Mouse (Mus musculus): ENCODE measurements around the gene Dnajc7. TPM values are rescaled to one million over a fixed set of nuclear protein-coding genes. Genes with fewer than 3 reads are reported as not detected.
"Not testable (repeated sequence)": the region's sequence is repeated elsewhere in the genome, so short reads cannot be mapped to it uniquely, and the experiment has no call there.

Gene Dnajc7
- total RNA-seq (2021), result 100 to 1,000 TPM; 215 to 247 TPM

DNA sequence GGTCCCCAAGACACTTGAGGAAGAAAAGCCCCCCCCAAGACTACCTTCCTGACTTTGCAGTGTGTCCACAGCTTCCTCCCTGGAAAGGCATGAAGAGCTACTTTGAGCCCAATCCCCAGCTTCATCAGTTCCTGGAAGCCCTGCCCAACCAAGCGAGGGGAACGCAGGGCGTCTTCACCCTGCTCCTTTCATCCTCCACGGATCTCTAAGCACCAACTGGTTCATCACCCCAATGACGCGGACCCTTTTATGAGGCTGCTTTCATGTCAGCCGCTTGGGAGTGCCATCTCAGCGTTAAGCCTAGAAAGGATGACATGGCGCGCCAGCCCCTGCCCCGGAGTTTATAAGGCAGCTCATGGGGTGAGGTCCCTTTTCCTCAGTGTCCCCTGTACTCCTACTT, at the start of gene Dnajc7:
Gene Dnajc7 (minus strand): TSS at position 187 of the 400 bp plus-strand sequence.
- intact Hi-C loops (cut with DNase I), result loop anchor here (1.0 kb wide), 1 partner anchor 45 kb away; no protein-coding TSS in a partner anchor
- DNase-seq (ENCODE audit: low spot score in 2 of 2), result no peak

DNA sequence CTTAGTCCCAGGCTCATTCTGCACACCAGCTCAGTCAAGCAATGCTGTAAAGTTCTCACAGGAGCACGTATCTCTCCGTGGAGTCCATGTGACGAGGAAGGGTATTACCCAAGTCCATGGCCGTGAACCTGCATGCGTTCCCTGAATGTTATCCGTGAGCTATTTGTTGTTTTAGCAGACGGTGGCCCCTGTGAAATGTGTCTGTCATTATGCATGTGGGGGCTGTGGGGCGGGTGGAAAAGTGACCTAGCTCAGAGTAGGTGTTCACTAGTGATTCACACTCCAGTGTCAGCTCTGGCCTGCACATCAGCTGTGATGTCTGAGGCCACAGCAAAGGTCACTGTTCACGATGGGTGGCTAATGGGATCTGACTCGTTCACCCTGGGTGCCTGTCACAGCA, 39.8 kb upstream of the Dnajc7 start:
- no peak for DNase-seq (ENCODE audit: low spot score in 2 of 2)
- intact Hi-C loops (cut with DNase I), result no loop called here

DNA sequence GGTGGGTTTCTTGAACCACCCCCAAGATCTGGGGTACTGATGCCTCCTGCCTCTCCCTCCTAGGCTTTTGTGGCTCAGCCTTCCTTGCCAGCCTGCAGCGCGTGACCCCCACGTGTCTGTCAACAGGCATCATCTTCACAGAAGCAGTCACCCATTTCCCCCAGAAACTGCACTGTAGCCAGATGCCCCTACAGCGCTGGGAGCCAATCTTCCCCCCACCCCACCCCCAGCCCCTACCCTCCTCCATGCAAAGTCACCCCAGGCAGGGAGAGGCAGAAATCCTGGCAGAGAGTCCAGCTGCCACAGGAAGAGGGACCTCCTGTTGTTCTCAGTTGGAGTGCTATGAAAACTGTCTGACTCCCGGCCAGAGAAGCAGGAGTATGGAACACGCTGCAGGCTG, 36.5 kb upstream of the Dnajc7 start:
- intact Hi-C loops (cut with DNase I), result no loop called here
- DNase-seq (ENCODE audit: low spot score in 2 of 2), result no peak

DNA sequence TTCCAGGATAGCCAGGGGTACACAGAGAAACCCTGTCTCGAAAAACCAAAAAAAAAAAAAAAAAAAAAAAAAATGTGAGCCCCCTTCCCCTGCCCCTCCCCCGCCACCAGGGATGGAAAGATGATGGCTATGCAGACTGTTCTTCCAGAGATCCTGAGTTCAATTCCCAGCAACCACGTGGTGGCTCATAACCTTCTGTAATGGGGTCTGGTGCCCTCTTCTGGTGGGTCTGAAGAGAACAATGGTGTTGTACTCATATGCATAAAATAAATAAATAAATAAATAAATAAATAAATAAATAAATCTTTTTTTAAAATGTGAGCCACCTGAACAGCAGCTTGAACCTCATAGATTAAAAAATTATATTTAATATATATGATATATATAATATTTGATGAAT, 35.6 kb upstream of the Dnajc7 start:
- DNase-seq (ENCODE audit: low spot score in 2 of 2); intact Hi-C loops (cut with DNase I): not testable (repeated sequence)

DNA sequence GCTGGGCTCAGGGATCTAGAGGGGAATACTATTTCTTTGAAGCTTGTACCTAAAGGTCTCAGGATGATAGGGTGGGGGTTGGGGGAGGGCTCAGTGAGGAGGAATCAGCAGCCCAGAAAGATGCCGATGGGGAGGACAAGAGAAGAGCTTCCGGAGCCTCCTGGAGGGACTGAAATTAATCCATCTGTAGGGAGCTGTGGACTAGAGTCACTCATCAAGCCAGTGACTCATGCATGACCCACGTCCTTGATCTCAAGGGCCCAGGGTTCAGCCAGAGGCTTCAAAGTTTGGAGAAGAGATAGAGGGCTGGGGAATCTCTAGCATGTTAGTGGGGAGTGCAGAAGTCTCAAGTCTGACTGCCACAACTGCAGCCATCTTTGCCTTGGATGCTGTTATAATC, 31.8 kb upstream of the Dnajc7 start:
- intact Hi-C loops (cut with DNase I), result no loop called here

DNA sequence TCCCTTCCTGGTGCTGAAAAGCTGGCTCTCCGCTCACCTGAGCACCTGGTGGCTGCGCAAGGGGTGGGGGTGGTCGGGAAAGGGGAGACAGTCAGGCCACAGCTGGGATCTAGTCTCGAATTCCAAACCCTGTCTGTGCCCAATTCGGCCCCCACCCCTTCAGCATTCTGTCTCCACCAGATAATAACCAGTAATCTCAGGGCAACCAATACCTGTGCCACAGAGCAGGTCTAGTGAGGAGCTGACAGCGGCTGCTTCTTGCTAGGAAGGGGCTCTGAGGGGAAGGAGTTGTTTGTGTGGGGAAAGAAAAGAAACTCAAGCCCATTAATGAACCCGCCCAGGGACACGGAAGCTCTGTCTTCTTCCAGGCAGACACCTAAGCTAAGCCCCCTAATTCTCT, 31.2 kb upstream of the Dnajc7 start:
- no peak for DNase-seq (ENCODE audit: low spot score in 2 of 2)
- intact Hi-C loops (cut with DNase I), result no loop called here

More for the DNA sequence above, 31.8 kb upstream of the Dnajc7 start:
- no peak for DNase-seq (ENCODE audit: low spot score in 2 of 2)

DNA sequence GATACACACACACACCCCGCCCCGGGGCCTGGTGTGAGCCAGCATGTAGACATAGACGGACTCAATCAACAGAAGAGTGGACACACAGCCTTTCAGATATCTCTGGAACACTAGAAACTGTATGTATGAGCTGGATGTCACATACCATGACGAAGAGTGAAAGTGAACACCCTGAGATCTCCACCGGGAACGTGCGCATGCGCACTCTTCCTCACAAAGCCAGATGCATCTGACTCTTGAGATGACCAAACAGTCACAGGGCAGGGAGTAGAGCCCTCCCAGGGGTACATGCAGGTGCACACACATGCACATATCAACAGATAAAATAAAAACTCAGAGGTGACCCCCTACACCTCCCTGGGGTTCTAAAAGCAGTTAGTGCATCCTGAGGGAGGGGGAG, 28.4 kb upstream of the Dnajc7 start:
- intact Hi-C loops (cut with DNase I), result no loop called here

DNA sequence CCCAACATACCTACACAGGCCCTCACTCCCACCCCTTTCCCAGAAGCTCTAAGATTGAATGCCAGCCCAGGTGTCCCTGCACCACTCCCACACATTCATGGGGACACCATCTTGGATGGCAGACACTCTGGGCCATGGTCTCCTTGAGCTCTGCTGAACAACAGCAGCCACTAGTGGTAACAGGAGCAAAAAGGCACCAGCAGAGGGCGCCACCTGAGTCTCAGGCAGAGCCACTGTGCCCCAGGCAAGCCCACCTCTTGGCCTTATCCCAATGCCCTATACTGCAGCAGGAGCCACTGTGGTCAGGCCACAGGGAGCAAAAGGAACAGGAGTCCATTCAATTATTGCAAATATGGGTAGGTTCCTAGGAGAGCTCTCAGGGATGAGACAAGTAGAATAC, 26.3 kb upstream of the Dnajc7 start:
- intact Hi-C loops (cut with DNase I), result no loop called here
- DNase-seq (ENCODE audit: low spot score in 2 of 2), result no peak

More for the DNA sequence above, 28.4 kb upstream of the Dnajc7 start:
- DNase-seq (ENCODE audit: low spot score in 2 of 2), result no peak

DNA sequence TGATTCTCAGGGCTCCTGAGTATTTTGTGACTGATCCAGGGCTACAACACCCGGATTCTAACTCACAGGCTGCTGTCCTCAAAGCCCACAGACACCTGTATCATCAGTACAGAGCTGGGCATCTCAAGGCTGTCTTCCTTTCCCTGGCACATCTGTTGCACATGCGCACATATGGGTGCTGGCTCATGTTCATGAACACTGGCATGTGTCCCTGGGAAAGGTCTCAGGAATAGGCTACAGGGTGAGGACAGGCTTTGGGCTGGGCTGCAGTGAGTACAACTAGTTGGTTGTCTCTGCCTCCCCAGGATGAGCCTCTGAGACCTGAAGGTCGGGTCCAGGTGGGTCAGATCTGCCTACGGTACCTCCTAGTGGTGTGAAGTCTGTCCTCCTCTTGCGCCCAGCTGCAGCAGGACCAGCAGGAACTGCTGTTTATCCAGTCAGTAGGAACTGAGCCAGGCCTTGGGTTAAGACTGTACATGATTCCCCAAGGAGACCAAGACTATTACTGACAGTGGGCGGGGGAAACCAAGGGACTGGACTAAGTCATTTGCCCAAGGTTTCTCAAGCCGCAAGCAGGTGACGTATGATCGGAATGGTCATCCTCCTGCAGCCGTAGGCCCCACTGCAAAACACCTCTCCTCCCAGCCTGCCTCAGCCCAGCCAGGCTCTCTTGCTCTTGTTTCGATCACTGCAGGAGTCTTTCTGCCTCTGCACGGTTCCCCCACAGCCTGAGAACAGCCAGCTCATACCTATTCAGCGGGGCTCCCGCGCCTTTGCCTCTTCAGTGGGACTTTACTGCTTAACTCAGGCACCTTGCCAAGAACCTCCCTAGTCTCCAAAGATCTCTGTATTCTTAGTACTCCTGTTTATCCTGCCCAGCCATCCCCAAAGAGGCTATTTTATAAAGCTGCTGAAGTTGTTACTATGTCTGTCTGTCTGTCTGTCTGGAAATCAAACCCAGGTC, 23.9 kb upstream of the Dnajc7 start:
- intact Hi-C loops (cut with DNase I), result no loop called here
- no peak for DNase-seq (ENCODE audit: low spot score in 2 of 2)

DNA sequence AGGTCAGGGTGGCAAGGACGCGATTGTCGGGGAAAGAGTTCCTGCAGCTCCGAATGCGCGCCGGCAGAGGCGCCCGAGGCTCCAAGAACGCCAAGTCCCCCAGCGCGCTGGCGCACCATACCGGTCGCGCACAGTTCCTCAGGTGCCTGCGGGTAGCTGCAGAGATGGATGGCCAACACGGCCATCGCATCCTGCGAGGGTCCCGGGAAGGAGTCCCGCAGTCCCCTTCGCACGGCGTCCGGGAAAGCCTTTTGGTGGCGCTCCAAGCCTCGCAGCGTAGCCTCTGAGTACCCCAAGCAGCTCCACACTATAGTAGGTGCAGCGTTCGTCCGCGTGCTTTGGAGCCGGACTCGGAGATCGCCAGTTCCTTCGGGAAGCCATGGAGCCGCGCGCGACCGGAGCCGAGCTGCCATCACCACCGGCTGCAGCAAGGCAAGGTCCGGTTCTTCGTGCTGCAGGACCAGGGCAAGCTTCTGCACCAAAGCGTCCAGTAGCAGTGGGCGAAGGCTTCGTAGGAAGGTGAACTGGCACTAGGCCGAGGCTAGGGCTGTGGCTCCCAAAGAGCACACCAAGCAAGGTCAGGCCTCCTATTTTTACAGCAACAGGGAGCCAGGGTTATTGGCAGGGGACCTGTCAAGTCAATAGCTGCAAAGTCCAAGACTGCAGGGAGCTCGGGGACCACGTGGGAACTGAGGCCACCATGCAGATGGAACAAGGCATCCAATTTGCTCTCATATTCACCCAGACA, 20.4 kb upstream of the Dnajc7 start:
- intact Hi-C loops (cut with DNase I), result no loop called here

DNA sequence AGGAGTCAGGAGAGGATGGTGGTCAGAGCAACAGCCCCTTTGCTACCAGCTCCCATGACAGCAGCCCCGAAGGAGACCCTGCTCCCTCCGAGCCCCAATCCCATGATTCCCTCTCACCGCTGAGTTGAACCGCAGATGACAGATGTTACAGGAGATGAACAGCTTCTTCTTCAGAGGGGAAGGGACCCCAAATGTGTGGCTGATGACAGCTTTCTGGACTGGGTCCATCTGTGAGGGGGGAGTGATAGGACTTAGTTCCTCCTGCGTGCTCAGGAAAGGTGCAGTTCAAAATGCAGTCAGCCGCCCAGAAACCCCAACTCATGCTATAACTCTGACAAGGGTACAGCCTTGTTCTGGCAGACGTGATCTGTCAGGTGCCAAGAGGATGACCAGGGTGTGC, 14.6 kb upstream of the Dnajc7 start:
- intact Hi-C loops (cut with DNase I), result no loop called here
- DNase-seq (ENCODE audit: low spot score in 2 of 2), result no peak

More for the DNA sequence above, 20.4 kb upstream of the Dnajc7 start:
- DNase-seq (ENCODE audit: low spot score in 2 of 2), result peak; percentile 57 to 69

DNA sequence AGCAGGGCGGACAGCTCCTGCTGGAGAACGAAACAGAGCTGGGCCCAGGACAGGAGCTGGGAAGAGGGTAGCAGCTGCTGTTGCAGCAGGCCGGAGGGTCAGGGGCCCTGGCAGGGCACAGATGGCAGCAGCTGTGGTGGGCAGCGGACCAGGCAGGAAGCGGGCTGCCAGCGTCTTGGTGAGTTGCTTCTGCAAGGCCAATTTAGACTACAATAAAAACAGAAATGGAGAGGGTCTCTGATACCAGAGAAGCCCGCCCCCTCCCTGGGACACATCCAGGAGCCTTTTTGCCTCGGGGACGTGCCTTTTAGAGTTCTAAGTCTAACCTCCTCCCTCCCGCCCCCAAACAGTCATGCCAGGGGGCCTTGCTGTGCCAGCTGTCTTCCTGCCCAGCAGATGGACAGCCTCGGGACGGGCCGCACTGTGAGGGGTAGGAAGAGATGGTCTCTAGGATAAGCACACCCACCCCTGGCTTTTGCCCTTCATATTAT, 8.9 kb upstream of the Dnajc7 start:
- intact Hi-C loops (cut with DNase I), result no loop called here
- no peak for DNase-seq (ENCODE audit: low spot score in 2 of 2)

DNA sequence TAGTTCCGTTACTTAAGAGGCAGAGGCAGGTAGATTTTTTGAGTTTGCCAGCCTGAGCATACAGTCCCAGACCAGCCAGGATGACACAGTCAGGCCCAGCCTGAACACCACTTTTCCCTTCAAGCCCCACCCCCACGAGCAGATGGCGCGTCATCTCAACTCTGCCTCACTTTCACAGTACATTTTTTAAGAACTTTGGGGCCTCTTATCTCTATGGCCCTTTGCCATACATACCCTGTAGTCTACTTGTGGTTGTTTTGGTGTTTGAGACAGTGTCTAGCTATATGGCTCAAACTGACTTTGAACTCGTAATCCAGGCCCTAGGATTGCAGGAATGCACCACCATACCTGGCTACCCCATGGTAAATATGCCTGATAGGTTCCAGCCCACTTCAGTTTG, 8.1 kb upstream of the Dnajc7 start:
- intact Hi-C loops (cut with DNase I), result no loop called here
- DNase-seq (ENCODE audit: low spot score in 2 of 2), result no peak

DNA sequence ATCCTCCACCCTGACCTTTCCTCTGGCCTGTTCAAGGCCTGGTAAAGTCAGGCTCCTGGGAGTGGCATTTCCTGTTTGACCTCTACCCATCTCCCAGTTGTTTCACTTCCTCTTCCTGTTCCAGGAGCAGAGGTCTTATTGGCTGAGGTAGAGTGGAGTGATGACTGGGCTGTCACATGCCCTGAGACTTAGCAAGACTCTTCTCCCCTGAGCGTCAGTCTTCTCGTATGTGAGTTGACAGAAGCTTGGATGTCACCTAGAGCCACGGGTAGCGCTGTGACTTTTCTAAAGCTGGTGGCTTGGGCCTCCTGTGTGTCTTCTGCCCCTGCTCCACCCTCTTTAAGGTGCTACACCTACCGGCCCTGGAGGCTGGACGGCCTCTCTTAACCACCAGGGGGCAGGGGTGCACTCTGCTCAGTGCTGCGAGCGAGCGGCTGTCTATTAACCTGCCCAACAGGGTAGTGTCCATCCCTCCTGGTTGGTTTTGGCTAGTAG, 6.8 kb upstream of the Dnajc7 start:
- DNase-seq (ENCODE audit: low spot score in 2 of 2), result peak; percentile 55 to 65
- intact Hi-C loops (cut with DNase I), result loop anchor here (1.0 kb wide), 1 partner anchor 69 kb away; no protein-coding TSS in a partner anchor

DNA sequence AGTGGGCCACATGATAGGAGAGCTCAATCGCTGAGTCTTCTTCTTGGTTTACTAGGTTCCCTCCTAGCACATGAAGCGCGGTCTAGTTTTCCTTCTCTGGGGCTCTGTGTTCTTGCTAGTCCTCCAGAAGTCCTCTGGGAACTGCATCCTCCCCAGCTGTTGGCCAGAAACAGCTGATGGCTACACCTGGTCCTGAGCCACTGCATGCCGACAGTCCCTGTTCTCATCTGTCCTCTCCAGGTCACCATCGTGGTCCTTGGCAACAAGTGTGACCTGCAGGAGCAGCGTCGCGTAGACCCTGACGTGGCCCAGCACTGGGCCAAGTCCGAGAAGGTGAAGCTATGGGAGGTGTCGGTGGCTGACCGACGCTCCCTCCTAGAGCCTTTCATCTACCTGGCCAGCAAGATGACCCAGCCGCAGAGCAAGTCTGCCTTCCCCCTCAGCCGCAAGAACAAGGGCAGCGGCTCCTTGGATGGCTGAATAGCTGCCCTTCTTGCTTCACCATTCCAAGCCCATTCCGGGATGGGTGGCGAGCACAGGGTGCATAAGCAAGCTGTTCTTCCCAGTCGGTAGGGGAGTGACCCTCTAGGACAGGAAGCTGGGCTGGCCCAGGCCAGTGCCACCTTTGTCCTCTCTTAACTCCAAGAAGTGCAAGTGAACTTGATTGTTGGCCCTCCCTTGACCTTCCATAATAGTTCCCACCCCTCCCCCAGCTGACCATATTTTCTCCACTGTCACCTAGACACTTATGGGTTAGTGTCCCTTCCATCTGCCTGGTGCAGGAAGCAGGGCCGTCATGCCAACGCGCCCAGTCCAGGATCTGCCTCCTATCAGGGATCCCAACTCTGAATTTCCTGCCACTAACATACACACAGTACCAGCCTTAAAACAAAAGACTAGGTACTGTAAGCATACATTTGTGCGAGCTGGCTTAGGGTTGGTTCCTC, 6.1 kb upstream of the Dnajc7 start:
- intact Hi-C loops (cut with DNase I), result no loop called here
- no peak for DNase-seq (ENCODE audit: low spot score in 2 of 2)

DNA sequence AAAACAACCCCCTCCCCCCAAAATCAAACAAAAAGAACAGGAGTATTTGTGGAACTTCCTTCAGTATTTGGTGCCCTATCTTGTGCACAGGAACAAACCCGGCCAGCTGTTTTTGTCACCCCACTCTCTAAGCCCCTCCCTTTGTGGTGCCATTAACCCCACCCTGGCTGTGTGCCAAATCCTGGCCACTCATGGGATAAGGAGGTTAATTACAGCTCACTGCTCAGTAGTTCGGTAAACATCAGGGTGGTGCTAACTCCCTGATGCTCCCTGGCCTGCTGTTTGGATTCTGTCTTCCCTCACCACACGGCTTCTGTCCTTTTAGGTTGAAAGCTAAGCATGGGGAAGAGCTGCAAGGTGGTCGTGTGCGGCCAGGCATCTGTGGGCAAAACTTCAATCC, 3.9 kb upstream of the Dnajc7 start:
- DNase-seq (ENCODE audit: low spot score in 2 of 2), result no peak
- intact Hi-C loops (cut with DNase I), result no loop called here

DNA sequence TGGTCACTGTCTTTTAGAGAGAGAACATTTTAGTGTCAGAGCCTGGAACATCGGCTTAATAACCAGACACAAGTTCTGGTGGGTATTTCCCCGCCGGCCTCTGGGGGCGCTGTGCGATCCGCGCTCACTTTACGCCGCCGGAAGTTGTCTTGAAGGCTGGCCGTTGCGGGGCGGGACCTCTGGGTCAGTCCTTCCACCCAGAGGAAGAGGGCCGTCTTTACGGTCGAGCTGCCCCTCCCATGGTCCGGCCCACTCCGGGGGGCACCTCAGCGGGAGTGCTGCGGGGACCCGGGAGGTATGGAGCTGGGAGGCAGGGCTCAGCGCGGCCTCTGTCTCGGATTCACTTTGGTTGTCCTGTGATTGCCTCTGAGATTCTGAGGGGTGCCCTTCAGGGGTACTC, 2.7 kb upstream of the Dnajc7 start:
- intact Hi-C loops (cut with DNase I), result no loop called here
- DNase-seq (ENCODE audit: low spot score in 2 of 2), result peak; percentile 95 to 96

DNA sequence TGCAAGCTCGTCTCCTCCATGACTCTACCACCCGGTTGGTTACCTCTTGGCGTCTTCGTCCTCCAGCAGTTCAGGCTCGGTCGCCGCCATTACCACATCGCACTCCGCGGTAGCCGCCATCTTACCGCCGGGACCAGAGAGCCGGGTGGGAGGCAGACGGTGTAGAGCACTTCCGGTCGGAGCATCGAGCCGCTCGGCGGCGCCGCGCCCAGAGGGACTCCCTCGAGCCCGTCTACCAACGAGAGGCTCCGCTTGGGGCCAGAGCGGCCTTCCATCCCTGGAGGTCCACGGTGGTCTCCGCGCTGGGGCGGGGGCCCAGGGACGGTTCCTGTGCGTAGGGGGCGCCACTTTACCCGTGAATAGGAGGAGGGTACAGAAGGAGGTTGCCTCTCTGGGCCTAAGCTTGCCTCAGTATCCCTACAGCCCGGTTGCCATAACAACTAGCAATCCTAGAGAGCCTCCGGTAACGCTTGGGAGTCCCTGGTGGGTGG, 438 bp downstream of the Dnajc7 start:
- DNase-seq (ENCODE audit: low spot score in 2 of 2), result peak; percentile 97
- intact Hi-C loops (cut with DNase I), result loop anchor here (1.0 kb wide), 1 partner anchor 44 kb away; no protein-coding TSS in a partner anchor

Data from left cerebral cortex, postnatal 36 days (tissue).